Mouse (Mus musculus) heart, postnatal 0 days (tissue): ENCODE data around the gene Trak1. TPM values are rescaled to one million over a fixed set of nuclear protein-coding genes. Genes with fewer than 3 reads are reported as not detected.

Experiments
- ATAC-seq: fragments of 200-750 bp; cut with Nextera tagmentation; 2 replicates; pipeline ENCODE4 v1.8.0; 2017; ENCODE audit warnings: low read depth, moderate number of reproducible peaks, moderate library complexity; ENCODE audit not compliant: insufficient read depth
- DNase-seq: peaks from one replicate; pipeline ENCODE4 v3.0.0-alpha.2; 2016; ENCODE audit warnings: low spot score
- H3K27ac ChIP-seq: fragments of 300-500 bp; sonication (generic); 2 replicates; pipeline ENCODE4 v1.5.1; 2014; ENCODE audit warnings: low read depth, mild to moderate bottlenecking
- H3K27me3 ChIP-seq: fragments of 300-500 bp; sonication (generic); 2 replicates; pipeline ENCODE4 v1.6.1; 2014; ENCODE audit warnings: low read length, mixed read lengths; ENCODE audit not compliant: control insufficient read depth, insufficient read depth
- H3K36me3 ChIP-seq: fragments of 300-500 bp; sonication (generic); replicated peaks from 2 replicates; pipeline ENCODE4 v1.6.1; 2014; ENCODE audit warnings: low read length, mixed read lengths; ENCODE audit not compliant: control insufficient read depth, insufficient read depth
- H3K4me1 ChIP-seq: fragments of 300-500 bp; sonication (generic); 2 replicates; pipeline ENCODE4 v1.6.1; 2014; ENCODE audit warnings: antibody characterized with exemption; ENCODE audit not compliant: control insufficient read depth, insufficient read depth
- H3K4me2 ChIP-seq: fragments of 300-500 bp; sonication (generic); 2 replicates; pipeline ENCODE4 v1.6.1; 2014; ENCODE audit warnings: low read depth, mild to moderate bottlenecking, low read length, moderate library complexity
- H3K4me3 ChIP-seq: fragments of 300-500 bp; sonication (generic); 2 replicates; pipeline ENCODE4 v1.5.1; 2014; ENCODE audit warnings: low read depth, low read length
- H3K9ac ChIP-seq: fragments of 300-500 bp; sonication (generic); replicated peaks from 2 replicates; pipeline ENCODE4 v1.6.1; 2014; ENCODE audit warnings: low read depth, low read length, mixed read lengths
- H3K9me3 ChIP-seq: fragments of 300-500 bp; sonication (generic); replicated peaks from 2 replicates; pipeline ENCODE4 v1.6.1; 2016; ENCODE audit warnings: low read length; ENCODE audit not compliant: control insufficient read depth
- CTCF ChIP-seq: IDR thresholded peaks from 2 replicates; pipeline ENCODE4 v1.5.1; 2016; ENCODE audit warnings: antibody characterized with exemption, control low read depth, low read depth
- EP300 ChIP-seq: IDR thresholded peaks from 2 replicates; pipeline ENCODE4 v1.6.1; 2016; ENCODE audit warnings: antibody characterized with exemption, low read depth
- whole genome bisulfite sequencing: fragments of 180-500 bp; shearing (Covaris S2); extraction: QIAGEN DNeasy Blood & Tissue Kit; methylation state at CpG from one replicate; pipeline ENCODE4 v1.1.7; 2014; 5-methylcytosine and 5-hydroxymethylcytosine counted together
- polyA plus RNA-seq: library from polyadenylated mRNA; unstranded; fragments of >200 nt; fragmentation: Nextera tagmentation; extraction: Ambion mirVana; gene quantifications from 2 replicates; pipeline ENCODE4 v1.2.1, GENCODE M21; 2015
- total RNA-seq: library from RNA; depleted of rRNA; stranded (reverse); fragments of >200 nt; gene quantifications from 2 replicates; pipeline ENCODE4 v1.2.3, GENCODE M21; 2014; ENCODE audit warnings: low replicate concordance

The Trak1 gene
- total and polyA plus RNA-seq, 2 experiments from 2014 or later = 59.3 to 113 TPM

DNA sequence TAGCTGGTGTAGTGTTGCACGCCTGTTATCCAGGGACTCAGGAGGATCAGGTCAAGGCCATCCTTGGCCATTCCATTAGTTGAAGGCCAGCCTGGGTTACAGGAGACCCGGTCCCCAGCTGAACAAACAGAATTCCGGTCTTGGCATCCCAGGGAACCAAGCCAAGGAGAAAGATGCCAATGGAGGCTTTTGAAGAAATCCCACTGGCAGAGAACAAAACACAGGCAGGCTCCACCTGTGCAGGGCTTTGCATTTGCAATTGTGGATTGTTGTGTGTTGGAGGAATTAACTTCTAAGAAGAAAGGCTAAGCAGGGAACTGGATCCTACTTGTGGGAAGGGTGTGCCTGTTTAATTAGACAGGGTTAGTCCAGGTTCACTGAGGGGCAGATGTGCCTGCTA lies 47.0 kb downstream of the Trak1 start:
- H3K27me3 ChIP-seq = no peaks in the 10 kb centered on the region
- peaks cover 65% of the 10 kb centered on the region for H3K4me1 ChIP-seq
- 45% methylated on average over 3 of the region's 3 CpGs for WGBS
- no peak overlapping the region for H3K4me3 ChIP-seq
- no peaks in the 10 kb centered on the region for H3K9me3 ChIP-seq
- TF ChIP-seq EP300 (no peak), CTCF (no peak)
- no peaks in the 10 kb centered on the region for H3K36me3 ChIP-seq
- peak overlapping the region; percentile 96 for H3K27ac ChIP-seq
- DNase-seq (no peak), ATAC-seq (no peak)
- H3K4me2 ChIP-seq = no peak overlapping the region
- H3K9ac ChIP-seq = no peak overlapping the region

DNA sequence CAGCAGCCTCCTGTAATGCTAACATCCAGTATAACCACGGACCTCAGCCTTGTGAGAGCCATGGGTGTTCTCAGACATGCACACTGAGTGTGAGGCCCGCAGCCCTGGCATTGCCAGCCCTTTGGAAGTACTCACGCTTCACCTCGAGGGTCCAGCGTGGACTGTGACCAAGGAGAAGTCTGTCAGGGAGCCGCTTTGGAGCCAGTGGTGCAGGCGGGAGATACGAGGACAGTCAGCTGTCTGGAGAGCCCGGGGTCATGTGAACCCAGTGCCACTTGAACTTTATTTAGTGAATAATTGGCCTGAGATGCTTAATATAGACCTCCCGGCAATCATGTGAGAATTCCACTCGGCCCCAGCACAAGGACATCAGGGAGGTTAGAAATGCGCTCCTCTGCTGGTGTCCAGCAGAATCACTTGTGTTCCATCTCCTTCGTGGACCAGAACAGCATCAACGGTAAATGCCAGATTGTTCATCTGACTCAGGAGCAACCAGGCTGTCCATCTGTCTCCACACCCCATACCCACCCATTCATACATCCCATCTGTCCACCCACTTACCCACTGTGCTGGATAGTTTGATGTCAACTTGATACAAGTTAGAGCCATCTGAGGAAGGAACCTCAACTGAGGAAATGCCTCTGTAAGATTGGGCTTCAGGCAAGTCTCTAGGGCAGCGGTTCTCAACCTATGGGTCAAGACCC lies 48.3 kb downstream of the Trak1 start:
- no peaks in the 10 kb centered on the region for H3K9me3 ChIP-seq
- ATAC-seq (peak; percentile 81), DNase-seq (peak; percentile 92)
- no peak overlapping the region for H3K4me2 ChIP-seq
- 38% methylated on average over 15 of the region's 15 CpGs for WGBS
- H3K27me3 ChIP-seq = no peaks in the 10 kb centered on the region
- no peaks in the 10 kb centered on the region for H3K36me3 ChIP-seq
- TF ChIP-seq CTCF = no peak
- TF ChIP-seq EP300 = peak; percentile 98
- peaks cover 73% of the 10 kb centered on the region for H3K4me1 ChIP-seq
- H3K9ac ChIP-seq = no peak overlapping the region
- H3K4me3 ChIP-seq = no peak overlapping the region
- peak overlapping the region; percentile 96 for H3K27ac ChIP-seq

GRCm38 (mm10) chr9:121346635-121347034 lies 49.3 kb downstream of the Trak1 start:
- ATAC-seq (no peak), DNase-seq (no peak)
- no peaks in the 10 kb centered on the region for H3K36me3 ChIP-seq
- H3K27me3 ChIP-seq = no peaks in the 10 kb centered on the region
- TF ChIP-seq EP300 (no peak), CTCF (no peak)
- H3K9ac ChIP-seq = no peak overlapping the region
- H3K27ac ChIP-seq = peak overlapping the region; percentile 96
- H3K4me3 ChIP-seq = no peak overlapping the region
- no peak overlapping the region for H3K4me2 ChIP-seq
- H3K9me3 ChIP-seq = no peaks in the 10 kb centered on the region
- H3K4me1 ChIP-seq = peaks cover 83% of the 10 kb centered on the region
- 46% methylated on average over 5 of the region's 5 CpGs for WGBS

DNA sequence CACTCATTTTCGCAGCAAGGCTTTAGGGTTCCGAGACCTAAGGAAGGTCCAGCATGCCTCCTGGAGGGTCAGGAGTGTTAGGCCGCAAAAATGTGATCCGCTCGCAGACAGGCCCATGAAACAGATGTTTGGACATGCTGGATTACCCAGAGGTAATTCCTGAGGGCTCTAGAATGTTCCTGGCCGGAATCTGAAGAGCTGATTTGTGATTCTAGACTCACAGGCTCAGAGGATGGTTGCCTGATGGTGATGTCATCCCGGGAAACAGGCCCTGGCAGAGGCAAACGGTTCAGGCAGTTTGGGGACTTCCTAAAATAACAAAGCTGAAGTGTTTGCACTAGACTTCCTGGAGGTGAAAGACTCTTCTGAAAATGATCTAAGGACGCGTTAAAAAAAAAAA lies 50.7 kb downstream of the Trak1 start:
- no peaks in the 10 kb centered on the region for H3K36me3 ChIP-seq
- H3K27ac ChIP-seq = peak overlapping the region; percentile 96
- TF ChIP-seq CTCF (no peak), EP300 (0 out of 2 replicates have a peak, but pooled peaks have one; percentile 15)
- 0 out of 2 replicates have a peak overlapping the region, but pooled peaks have one; percentile 14 for H3K4me2 ChIP-seq
- ATAC-seq (peak; percentile 35; the same call in 1 of the 2 replicates), DNase-seq (peak; percentile 84)
- no peaks in the 10 kb centered on the region for H3K9me3 ChIP-seq
- H3K4me3 ChIP-seq = no peak overlapping the region
- peak overlapping the region; percentile 37 for H3K9ac ChIP-seq
- WGBS = 20% methylated on average over 10 of the region's 10 CpGs
- peaks cover 85% of the 10 kb centered on the region for H3K4me1 ChIP-seq
- H3K27me3 ChIP-seq = no peaks in the 10 kb centered on the region

- Histone ChIP-seq H3K27ac (peak overlapping the region; percentile 96), H3K4me3 (no peak overlapping the region), H3K9me3 (no peaks in the 10 kb centered on the region), H3K27me3 (no peaks in the 10 kb centered on the region), H3K9ac (peak overlapping the region; percentile 37), H3K36me3 (no peaks in the 10 kb centered on the region), H3K4me1 (peaks cover 84% of the 10 kb centered on the region), H3K4me2 (peak overlapping the region; percentile 14; the same call in 1 of the 2 replicates)
- TF ChIP-seq CTCF (no peak), EP300 (0 out of 2 replicates have a peak, but pooled peaks have one; percentile 2)
- DNase-seq (no peak), ATAC-seq (no peak)
- 8% methylated on average over 5 of the region's 5 CpGs for WGBS
These were observed 51.2 kb downstream of the Trak1 start for GRCm38 (mm10) chr9:121348476-121348875.
